Mouse (Mus musculus) limb, embryonic 14.5 days (tissue): ENCODE data around the gene Filip1l. TPM values are rescaled to one million over a fixed set of nuclear protein-coding genes. Genes with fewer than 3 reads are reported as not detected.

Source experiments
- ATAC-seq: fragments of 200-750 bp; cut with Nextera tagmentation; 2 replicates; pipeline ENCODE4 v1.8.0; 2017; ENCODE audit warnings: low read depth, moderate number of reproducible peaks, moderate TSS enrichment; ENCODE audit not compliant: low FRiP score
- DNase-seq: peaks from one replicate; pipeline ENCODE4 v3.0.0-alpha.2; 2015; ENCODE audit warnings: low spot score
- H3K27ac ChIP-seq: fragments of 300-500 bp; sonication (generic); replicated peaks from 2 replicates; pipeline ENCODE4 v1.5.1; 2014; ENCODE audit warnings: low read depth, mild to moderate bottlenecking, low read length, moderate library complexity, mixed read lengths
- H3K27me3 ChIP-seq: fragments of 300-500 bp; sonication (generic); 2 replicates; pipeline ENCODE4 v1.6.1; 2014; ENCODE audit warnings: low read length, mixed read lengths; ENCODE audit not compliant: control insufficient read depth, insufficient read depth
- H3K36me3 ChIP-seq: fragments of 300-500 bp; sonication (generic); 2 replicates; pipeline ENCODE4 v1.6.1; 2014; ENCODE audit warnings: mild to moderate bottlenecking, low read length, moderate library complexity, mixed read lengths; ENCODE audit not compliant: control insufficient read depth, insufficient read depth
- H3K4me1 ChIP-seq: fragments of 300-500 bp; sonication (generic); 2 replicates; pipeline ENCODE4 v1.6.1; 2014; ENCODE audit warnings: antibody characterized with exemption, low read length, mixed read lengths; ENCODE audit not compliant: control insufficient read depth, insufficient read depth
- H3K4me2 ChIP-seq: fragments of 300-500 bp; sonication (generic); replicated peaks from 2 replicates; pipeline ENCODE4 v1.6.1; 2014; ENCODE audit warnings: low read depth, mild to moderate bottlenecking, low read length, moderate library complexity; ENCODE audit not compliant: severe bottlenecking
- H3K4me3 ChIP-seq: fragments of 300-500 bp; sonication (generic); replicated peaks from 2 replicates; pipeline ENCODE4 v1.5.1; 2014; ENCODE audit warnings: low read length
- H3K9ac ChIP-seq: fragments of 300-500 bp; sonication (generic); 2 replicates; pipeline ENCODE4 v1.6.1; 2014; ENCODE audit warnings: mild to moderate bottlenecking, low read depth, low read length, moderate library complexity; ENCODE audit not compliant: severe bottlenecking
- H3K9me3 ChIP-seq: fragments of 300-500 bp; sonication (generic); 2 replicates; pipeline ENCODE4 v1.6.1; 2016; ENCODE audit warnings: low read length; ENCODE audit not compliant: control insufficient read depth
- POLR2A ChIP-seq: fragments of 200-500 bp; IDR thresholded peaks from 2 replicates; pipeline ENCODE4 v1.8.0; 2012; ENCODE audit warnings: inconsistent platforms, mild to moderate bottlenecking, moderate library complexity, borderline replicate concordance; ENCODE audit not compliant: insufficient read depth, insufficient read length; ENCODE audit errors: extremely low read depth
- whole genome bisulfite sequencing: fragments of 180-500 bp; shearing (Covaris S2); extraction: QIAGEN DNeasy Blood & Tissue Kit; methylation state at CpG from one replicate; pipeline ENCODE4 v1.1.7; 2014; 5-methylcytosine and 5-hydroxymethylcytosine counted together
- polyA plus RNA-seq, 2 experiments: library from polyadenylated mRNA; depleted of rRNA in 1 of 2; stranded (reverse) in 1 of 2; unstranded in 1 of 2; fragments of >200 nt; fragmentation: Nextera tagmentation in 1 of 2; extraction: Ambion mirVana in 1 of 2; gene quantifications; 2 replicates each; pipeline versions ENCODE4 v1.2.1 to v1.2.3; 2012 to 2014

Filip1l gene
- polyA plus RNA-seq, 2 experiments = 30.3 to 43.9 TPM

DNA sequence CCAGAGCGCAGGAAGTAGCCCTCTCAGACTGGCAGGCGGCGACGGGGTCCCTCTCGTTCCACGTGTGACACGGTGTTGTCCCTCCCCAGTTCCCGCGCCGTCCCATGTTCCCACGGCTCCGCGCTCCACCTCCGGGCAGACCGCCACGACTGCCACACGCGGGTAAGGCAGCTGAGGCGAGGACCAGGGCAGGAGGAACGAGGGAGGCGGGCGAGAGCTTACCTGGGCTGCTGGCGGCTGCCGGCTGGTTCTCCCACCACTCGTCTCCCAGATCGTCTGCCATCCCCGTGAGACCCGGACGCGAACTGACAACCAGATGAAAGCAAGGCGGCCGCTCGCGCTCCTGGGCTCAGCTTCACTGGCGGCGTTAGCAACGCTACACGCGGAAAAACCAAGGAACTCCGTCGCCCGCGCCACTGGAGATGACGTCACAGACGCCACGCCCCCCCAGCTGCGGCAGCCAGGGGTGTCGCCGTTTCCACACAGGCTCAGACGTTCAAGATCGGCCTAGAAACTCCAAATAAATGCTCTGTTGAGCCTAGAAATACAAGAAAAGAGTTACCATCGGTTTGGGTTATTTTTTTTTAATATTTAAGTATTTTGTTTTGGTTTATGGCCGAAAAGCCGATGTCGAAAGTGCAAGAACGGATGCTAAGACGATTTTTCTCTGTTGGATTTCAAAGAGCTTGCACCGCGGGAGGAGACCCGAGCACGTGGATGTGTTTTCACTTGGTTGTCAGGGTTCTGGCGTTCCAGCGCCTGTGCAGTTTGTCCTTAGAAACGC is 253.7 kb downstream of the Filip1l start, which contains the start of gene Cmss1:
Gene Cmss1 (minus strand): TSS at position 421 of the 784 bp plus-strand sequence.
- 0 out of 2 replicates have a peak, but pooled peaks have one; percentile 38 for TF ChIP-seq POLR2A
- no peaks in the 10 kb centered on the region for H3K4me1 ChIP-seq
- H3K36me3 ChIP-seq = no peaks in the 10 kb centered on the region
- H3K27ac ChIP-seq = peak within 1 kb of the TSS; percentile 72
- ATAC-seq (peak; percentile 92), DNase-seq (peak; percentile 84)
- no peaks in the 10 kb centered on the region for H3K27me3 ChIP-seq
- H3K9me3 ChIP-seq = no peaks in the 10 kb centered on the region
- H3K4me2 ChIP-seq = peak within 1 kb of the TSS; percentile 82
- peak within 1 kb of the TSS; percentile 84 for H3K4me3 ChIP-seq
- WGBS = under 1% methylated on average over 61 of the region's 64 CpGs
- H3K9ac ChIP-seq = peak within 1 kb of the TSS; percentile 67

DNA sequence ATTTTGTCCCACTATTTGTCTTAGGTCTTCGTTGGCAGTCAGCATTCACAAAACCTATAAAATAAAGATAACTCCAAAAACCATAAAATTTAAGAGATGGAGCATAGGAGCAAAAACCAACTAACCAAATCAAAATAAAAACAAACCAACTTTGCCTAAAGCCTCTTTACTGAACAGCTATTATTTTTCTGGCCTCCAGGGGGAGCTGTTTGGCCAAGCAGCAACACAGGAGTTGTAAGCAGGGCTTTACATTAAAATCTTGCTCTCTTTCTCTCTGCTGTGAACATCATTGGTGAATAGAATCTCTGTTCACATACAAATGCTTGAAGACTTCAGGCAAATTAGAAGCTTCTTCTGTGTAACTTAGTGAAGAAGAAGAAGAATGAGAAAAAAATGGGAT is 258.9 kb downstream of the Filip1l start:
- DNase-seq (peak; percentile 30), ATAC-seq (no peak)
- Histone ChIP-seq H3K4me2 (no peak overlapping the region), H3K36me3 (no peaks in the 10 kb centered on the region), H3K9me3 (no peaks in the 10 kb centered on the region), H3K9ac (no peak overlapping the region), H3K27ac (no peak overlapping the region), H3K27me3 (no peaks in the 10 kb centered on the region), H3K4me3 (no peak overlapping the region), H3K4me1 (no peaks in the 10 kb centered on the region)
- WGBS = 12% methylated on average over 1 of the region's 1 CpGs
- no peak for TF ChIP-seq POLR2A

Other genes with a start within 250 kb of the Filip1l start
- gene Tomm70a, start 231.4 kb upstream of the Filip1l start, polyA plus RNA-seq (2012; rRNA removed) = 26.3 and 31.1 TPM in 2 replicates
- gene Tomm70a, start 231.4 kb upstream of the Filip1l start, polyA plus RNA-seq (2014; fragmentation: Nextera tagmentation; extraction: Ambion mirVana) = 47.6 and 50.5 TPM in 2 replicates
- 46.4 and 54.7 TPM in 2 replicates for gene Nit2, start 185.8 kb upstream of the Filip1l start, polyA plus RNA-seq (2012; rRNA removed)
- 83.0 and 91.5 TPM in 2 replicates for gene Nit2, start 185.8 kb upstream of the Filip1l start, polyA plus RNA-seq (2014; fragmentation: Nextera tagmentation; extraction: Ambion mirVana)
- 46.6 and 51.5 TPM in 2 replicates for gene Tbc1d23, start 121.6 kb upstream of the Filip1l start, polyA plus RNA-seq (2012; rRNA removed)
- 38.9 and 44.0 TPM in 2 replicates for gene Tbc1d23, start 121.6 kb upstream of the Filip1l start, polyA plus RNA-seq (2014; fragmentation: Nextera tagmentation; extraction: Ambion mirVana)
- gene Tmem30c, start 60.2 kb upstream of the Filip1l start, polyA plus RNA-seq (2012; rRNA removed) = 0.08 and 0.35 TPM in 2 replicates
- gene Tmem30c, start 60.2 kb upstream of the Filip1l start, polyA plus RNA-seq (2014; fragmentation: Nextera tagmentation; extraction: Ambion mirVana) = not detected in 2 replicates